Mouse (Mus musculus): ENCODE measurements around the gene Faf1. TPM values are rescaled to one million over a fixed set of nuclear protein-coding genes. Genes with fewer than 3 reads are reported as not detected.
"Not testable (repeated sequence)": the region's sequence is repeated elsewhere in the genome, so short reads cannot be mapped to it uniquely, and the experiment has no call there.

Faf1 gene
- total and polyA plus RNA-seq, 3 experiments = 34.9 to 52.8 (median 38.2) TPM

GRCm38 (mm10) chr4:109692674-109693073 is 16.3 kb downstream of the Faf1 start:
- peaks cover 12% of the 10 kb centered on the region for H3K9me3 ChIP-seq (replicated peaks; ENCODE audit: low read length)
- H3K27ac ChIP-seq (ENCODE audit: insufficient read depth, low read depth) = no peak overlapping the region
- peaks cover 3 to 27% of the 10 kb centered on the region in 2 experiments for H3K36me3 ChIP-seq (replicated peaks in 1 of 2; ENCODE audit: control insufficient read depth in 1 of 2, insufficient read depth in 1 of 2, low read length in 1 of 2)
- H3K9ac ChIP-seq (ENCODE audit: insufficient read depth, low read depth) = no peak overlapping the region
- dilution Hi-C loops (cut with MboI; ENCODE audit: extremely low pct_ligation_motif_present, extremely low pct_unique_long_range_greater_than_20kb, low sequenced_read_pairs) = no loop called here
- DNase-seq (ENCODE audit: extremely low read depth) = no peak
- no peak overlapping the region for H3K4me2 ChIP-seq (ENCODE audit: insufficient read depth, low read depth, poor library complexity, severe bottlenecking)
- no peaks in the 10 kb centered on the region for H3K27me3 ChIP-seq (replicated peaks)
- in situ Hi-C loops (cut with MboI; ENCODE audit: low pct_ligation_motif_present, low pct_unique_long_range_greater_than_20kb, low sequenced_read_pairs) = no loop called here
- no peak overlapping the region for H3K4me3 ChIP-seq (replicated peaks in 1 of 3; ENCODE audit: low read depth in 2 of 3, low read length in 2 of 3, poor library complexity in 1 of 3)
- no peak for TF ChIP-seq TCF12 (IDR thresholded peaks at IDR 0.05; ENCODE audit: low read depth, low read length)
- peak; percentile 51; the same call in 1 of the 2 replicates for TF ChIP-seq ZNF384 (IDR thresholded peaks at IDR 0.05; ENCODE audit: low read depth, low read length)
- H3K4me1 ChIP-seq (ENCODE audit: control insufficient read depth in 1 of 2, insufficient read depth in 2 of 2) = peaks cover 0 to 8% of the 10 kb centered on the region in 2 experiments; a peak in 1 of 4 replicates
- peaks cover 2% of the 10 kb centered on the region for H3K79me2 ChIP-seq (replicated peaks; ENCODE audit: control insufficient read depth, extremely low read depth, insufficient read depth, poor library complexity, severe bottlenecking)

DNA sequence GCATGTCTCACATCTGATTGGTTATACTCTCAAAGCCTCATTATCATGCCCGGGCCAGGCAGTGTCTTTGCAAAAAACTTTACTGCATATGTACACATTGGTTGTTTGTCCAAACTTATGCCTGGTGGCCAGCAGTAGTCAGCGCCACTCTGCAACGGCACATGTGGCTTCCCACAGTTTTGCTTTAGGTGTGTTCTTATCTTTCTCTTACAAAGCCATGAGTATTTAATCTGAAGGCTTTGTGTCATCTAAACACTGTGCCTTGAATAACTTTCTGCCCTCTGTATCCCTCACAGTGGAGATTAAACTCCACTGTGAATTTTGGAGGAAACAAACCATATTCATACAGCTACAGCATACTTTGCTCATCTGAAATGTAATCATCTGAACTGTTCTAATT is 24.3 kb downstream of the Faf1 start:
- H3K9me3 ChIP-seq (replicated peaks; ENCODE audit: low read length); in situ Hi-C loops (cut with MboI; ENCODE audit: low pct_ligation_motif_present, low pct_unique_long_range_greater_than_20kb, low sequenced_read_pairs); H3K4me2 ChIP-seq (ENCODE audit: insufficient read depth, low read depth, poor library complexity, severe bottlenecking); H3K36me3 ChIP-seq (replicated peaks in 1 of 2; ENCODE audit: control insufficient read depth in 1 of 2, insufficient read depth in 1 of 2, low read length in 1 of 2); H3K4me3 ChIP-seq (replicated peaks in 1 of 3; ENCODE audit: low read depth in 2 of 3, low read length in 2 of 3, poor library complexity in 1 of 3); H3K79me2 ChIP-seq (replicated peaks; ENCODE audit: control insufficient read depth, extremely low read depth, insufficient read depth, poor library complexity, severe bottlenecking); dilution Hi-C loops (cut with MboI; ENCODE audit: extremely low pct_ligation_motif_present, extremely low pct_unique_long_range_greater_than_20kb, low sequenced_read_pairs); H3K27me3 ChIP-seq (replicated peaks); DNase-seq (ENCODE audit: extremely low read depth); H3K27ac ChIP-seq (ENCODE audit: insufficient read depth, low read depth); H3K9ac ChIP-seq (ENCODE audit: insufficient read depth, low read depth); H3K4me1 ChIP-seq (ENCODE audit: control insufficient read depth in 1 of 2, insufficient read depth in 2 of 2): not testable (repeated sequence)

GRCm38 (mm10) chr4:109703568-109703967 is 27.2 kb downstream of the Faf1 start:
- no peak overlapping the region for H3K4me3 ChIP-seq (replicated peaks in 1 of 3; ENCODE audit: low read depth in 2 of 3, low read length in 2 of 3, poor library complexity in 1 of 3)
- no peaks in the 10 kb centered on the region for H3K9me3 ChIP-seq (replicated peaks; ENCODE audit: low read length)
- H3K9ac ChIP-seq (ENCODE audit: insufficient read depth, low read depth) = no peak overlapping the region
- H3K79me2 ChIP-seq (replicated peaks; ENCODE audit: control insufficient read depth, extremely low read depth, insufficient read depth, poor library complexity, severe bottlenecking) = peaks cover 12% of the 10 kb centered on the region
- dilution Hi-C loops (cut with MboI; ENCODE audit: extremely low pct_ligation_motif_present, extremely low pct_unique_long_range_greater_than_20kb, low sequenced_read_pairs) (no loop called here), in situ Hi-C loops (cut with MboI; ENCODE audit: low pct_ligation_motif_present, low pct_unique_long_range_greater_than_20kb, low sequenced_read_pairs) (no loop called here)
- H3K27me3 ChIP-seq (replicated peaks) = no peaks in the 10 kb centered on the region
- no peak overlapping the region for H3K27ac ChIP-seq (ENCODE audit: insufficient read depth, low read depth)
- TF ChIP-seq SMC3 (IDR thresholded peaks at IDR 0.05; ENCODE audit: low read depth, low read length) = peak; percentile 74
- TF ChIP-seq SIN3A (IDR thresholded peaks at IDR 0.05; ENCODE audit: low read length) = no peak
- no peak for TF ChIP-seq MXI1 (IDR thresholded peaks at IDR 0.05; ENCODE audit: low read depth, low read length)
- TF ChIP-seq MAFK (IDR thresholded peaks at IDR 0.05; ENCODE audit: insufficient replicate concordance, low read length) = peak; percentile 48; the same call in 1 of the 2 replicates
- no peak for TF ChIP-seq IRF4 (IDR thresholded peaks at IDR 0.05; ENCODE audit: low read depth, low read length)
- peak in 1 of 2 experiments; percentile 80; a peak in 2 of 4 replicates for TF ChIP-seq CTCF (conservative IDR thresholded peaks at IDR 0.05 in 1 of 2, IDR thresholded peaks at IDR 0.05 in 1 of 2; ENCODE audit: low read depth in 2 of 2, low read length in 2 of 2)
- no peak for TF ChIP-seq JUN (IDR thresholded peaks at IDR 0.05; ENCODE audit: insufficient read depth, low read depth, low read length)
- no peak for TF ChIP-seq ZNF384 (IDR thresholded peaks at IDR 0.05; ENCODE audit: low read depth, low read length)
- TF ChIP-seq RAD21 (IDR thresholded peaks at IDR 0.05; ENCODE audit: low read depth, low read length) = peak; percentile 77
- H3K4me2 ChIP-seq (ENCODE audit: insufficient read depth, low read depth, poor library complexity, severe bottlenecking) = no peak overlapping the region
- peak; percentile 45 for DNase-seq (ENCODE audit: extremely low read depth)
- H3K36me3 ChIP-seq (replicated peaks in 1 of 2; ENCODE audit: control insufficient read depth in 1 of 2, insufficient read depth in 1 of 2, low read length in 1 of 2) = peaks cover 0 to 4% of the 10 kb centered on the region in 2 experiments
- peaks cover 0 to 4% of the 10 kb centered on the region in 2 experiments; a peak in 2 of 4 replicates for H3K4me1 ChIP-seq (ENCODE audit: control insufficient read depth in 1 of 2, insufficient read depth in 2 of 2)
